Mouse (Mus musculus) heart, postnatal 14 days (tissue): ENCODE data around the gene Hcrt. TPM values are rescaled to one million over a fixed set of nuclear protein-coding genes. Genes with fewer than 3 reads are reported as not detected.

Source experiments
- DNase-seq, 2 experiments: peaks; one replicate each; pipeline ENCODE4 v3.0.0; 2021 to 2022
- intact Hi-C: fragments of 180-260 bp; cut with DNase I; formaldehyde crosslinking; loops from one replicate; pipeline ENCODE4 v1.15.1; 2025
- total RNA-seq, 2 experiments: library from RNA; stranded (reverse); gene quantifications; 2 replicates each; pipeline ENCODE4 v1.2.3; 2021

The Hcrt gene
- total RNA-seq, 2 experiments from 2014 or later: not detected

DNA sequence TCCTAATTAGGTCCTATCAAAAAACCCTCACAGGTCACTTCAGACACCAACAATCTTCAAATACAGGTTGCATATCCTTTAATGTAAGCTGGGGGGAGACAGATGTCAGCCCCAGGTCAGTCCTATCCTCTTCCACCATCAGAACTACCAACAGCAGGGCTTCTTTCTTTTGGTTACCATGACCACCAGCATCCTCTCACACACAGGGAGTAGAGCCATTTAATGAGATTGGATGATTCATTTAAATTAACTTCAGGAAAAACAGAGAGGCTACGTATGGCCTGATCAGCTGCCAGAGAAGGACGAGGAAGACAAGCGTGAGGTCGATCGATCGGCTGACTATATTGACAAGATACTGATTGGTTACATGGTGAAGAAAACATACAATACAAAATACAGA lies 47.8 kb downstream of the Hcrt start:
- intact Hi-C loops: loop anchor here (1.0 to 5.0 kb wide), 4 partner anchors 30 to 347 kb away; no protein-coding TSS in a partner anchor
- no peak for DNase-seq

DNA sequence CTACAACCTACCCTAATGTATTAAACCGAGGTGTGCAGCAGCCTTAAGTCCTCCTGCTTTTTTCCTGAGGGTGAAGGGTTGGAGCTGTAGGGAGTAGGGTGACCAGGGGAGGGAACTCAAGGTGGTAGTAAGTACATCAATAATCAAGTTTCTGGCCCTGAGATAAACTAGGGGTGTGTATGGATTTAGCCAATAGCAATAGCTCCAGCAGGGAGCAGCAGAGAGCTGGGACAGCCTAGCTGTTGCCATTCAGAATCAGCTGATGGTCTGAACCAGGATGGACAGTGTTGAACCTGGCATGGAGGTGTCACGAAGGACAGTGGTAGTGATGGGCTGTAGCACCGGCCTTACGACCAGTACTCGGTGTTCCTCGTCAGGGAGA lies 48.2 kb downstream of the Hcrt start:
- peak; percentile 86 to 92 for DNase-seq
- intact Hi-C loops: loop anchor here (1.0 to 5.0 kb wide), 4 partner anchors 30 to 348 kb away; no protein-coding TSS in a partner anchor

DNA sequence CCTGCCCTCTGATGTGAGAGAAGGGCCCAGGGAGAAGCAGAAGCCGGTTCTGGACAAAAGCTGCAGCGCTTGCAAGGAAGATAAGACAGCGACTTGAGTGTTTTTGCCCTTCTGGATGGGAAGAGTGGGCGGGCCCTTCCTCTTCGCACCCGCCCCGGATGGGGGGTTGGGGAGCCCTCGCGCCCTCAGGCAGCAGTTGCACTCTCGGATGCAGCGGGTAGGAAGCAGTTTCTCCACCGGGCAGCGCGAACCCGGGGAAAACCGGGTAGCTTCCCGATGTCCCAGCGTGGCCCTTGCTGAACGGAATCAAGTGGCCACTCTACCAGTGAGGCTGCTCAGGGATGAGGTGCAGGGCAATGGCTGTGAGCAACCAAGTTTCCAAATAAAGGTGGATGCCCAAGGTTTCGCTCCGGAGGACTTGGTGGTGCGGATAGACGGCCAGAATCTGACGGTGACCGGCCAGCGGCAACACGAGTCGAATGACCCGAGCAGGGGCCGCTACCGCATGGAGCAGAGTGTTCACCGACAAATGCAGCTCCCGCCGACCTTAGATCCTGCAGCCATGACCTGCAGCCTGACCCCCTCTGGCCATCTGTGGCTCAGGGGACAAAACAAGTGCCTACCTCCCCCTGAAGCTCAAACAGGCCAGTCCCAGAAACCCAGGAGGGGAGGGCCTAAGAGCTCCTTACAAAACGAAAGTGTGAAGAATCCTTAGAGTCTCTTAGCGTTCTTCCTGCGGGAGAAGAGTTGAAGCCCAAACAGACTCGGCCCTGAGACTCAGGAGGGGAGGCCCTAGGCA lies 48.8 kb downstream of the Hcrt start, which contains the start of gene Hspb9:
Gene Hspb9, plus strand, starts transcription at position 116 of the 799 bp plus-strand sequence.
- peak; percentile 77 to 78 for DNase-seq

DNA sequence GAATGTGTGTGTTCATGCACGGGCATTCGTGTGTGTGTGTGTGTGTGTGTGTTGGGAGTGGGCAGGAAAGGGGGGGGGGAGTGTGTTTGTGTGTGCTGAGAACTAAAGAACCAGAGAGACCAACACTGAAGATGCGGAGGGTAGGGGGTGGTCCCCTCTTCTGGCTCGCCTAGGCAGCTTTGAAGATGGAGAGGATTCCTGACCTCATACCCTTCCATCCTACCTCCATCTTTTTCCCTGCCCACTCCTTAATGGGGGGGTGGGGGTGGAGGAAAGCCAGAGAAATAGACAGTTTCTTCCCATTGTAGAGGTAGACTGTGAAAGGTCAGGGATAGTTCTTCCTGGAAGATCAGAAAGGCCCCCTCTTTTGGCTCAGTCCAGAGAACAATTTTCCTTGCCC lies 49.6 kb downstream of the Hcrt start:
- intact Hi-C loops: loop anchor here (5.0 kb wide), 2 partner anchors 244 to 349 kb away; no protein-coding TSS in a partner anchor

More for the DNA sequence above, 48.8 kb downstream of the Hcrt start, which contains the start of gene Hspb9:
- intact Hi-C loops: loop anchor here (1.0 to 5.0 kb wide), 4 partner anchors 31 to 348 kb away; no protein-coding TSS in a partner anchor

DNA sequence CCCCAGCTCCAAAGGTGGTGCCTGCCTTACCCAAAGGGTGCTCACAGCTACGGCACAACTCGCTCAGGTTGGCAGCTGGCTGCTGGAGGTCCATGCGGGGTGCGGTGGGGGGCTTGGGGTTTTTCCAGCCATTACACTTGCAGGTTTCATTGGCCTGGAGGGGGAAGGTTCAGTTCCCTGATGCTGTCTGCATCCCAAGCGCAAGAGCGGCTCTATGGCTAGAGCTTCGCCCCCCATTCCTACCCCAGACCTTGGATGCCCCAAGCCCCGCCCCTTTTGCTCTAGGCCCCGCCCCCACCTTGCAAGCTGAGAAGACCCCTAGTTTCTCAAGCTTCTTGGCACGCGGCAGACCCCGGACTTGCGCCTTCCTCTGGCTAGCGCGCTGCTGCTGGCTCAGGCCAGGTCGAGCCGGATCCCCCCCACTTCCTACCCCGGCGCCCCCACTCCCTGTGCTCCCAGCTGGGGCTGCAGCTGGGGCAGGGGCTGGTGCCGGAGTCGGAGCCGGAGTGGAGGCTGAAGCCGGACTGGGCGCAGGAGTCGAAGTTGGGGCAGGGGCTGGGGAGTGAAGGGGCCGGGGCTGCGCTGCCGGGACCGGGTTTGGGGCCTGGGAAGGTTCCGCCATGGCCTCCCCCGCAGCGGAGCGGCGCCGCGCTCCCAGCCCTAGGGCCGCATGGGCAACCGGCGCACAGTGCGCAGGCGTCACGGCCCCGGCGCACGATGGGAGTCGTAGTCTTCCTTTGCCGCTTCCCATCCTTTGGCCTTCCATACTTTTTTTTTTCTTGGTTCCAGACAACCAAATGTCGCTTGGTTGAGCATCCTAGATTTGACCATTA lies 50.7 kb downstream of the Hcrt start, which contains the start of gene Kat2a:
Gene Kat2a, minus strand, starts transcription at position 683 of the 833 bp plus-strand sequence.
- DNase-seq: peak; percentile 89 to 91
- intact Hi-C loops: loop anchor here (5.0 kb wide), 2 partner anchors 245 to 350 kb away; no protein-coding TSS in a partner anchor

More for the DNA sequence above, 49.6 kb downstream of the Hcrt start:
- no peak for DNase-seq

Other genes starting within 250 kb of the Hcrt start
- gene Acly, start 234.9 kb downstream of the Hcrt start, total RNA-seq: 10 to 100 TPM; 38.9 to 41.2 TPM
- gene Ttc25, start 217.3 kb downstream of the Hcrt start, total RNA-seq: under 1 TPM; 0.24 to 0.36 TPM
- 1 to 10 TPM; 6.2 to 7.6 TPM for gene Cnp, start 188.0 kb downstream of the Hcrt start, total RNA-seq
- gene Nkiras2, start 143.7 kb downstream of the Hcrt start, total RNA-seq: 10 to 100 TPM; 53.4 to 55.2 TPM
- 100 to 1,000 TPM; 158 TPM for gene Dnajc7, start 142.8 kb downstream of the Hcrt start, total RNA-seq
- under 1 TPM; 0.10 to 0.29 TPM for gene Zfp385c, start 70.5 kb downstream of the Hcrt start, total RNA-seq
- under 1 TPM; 0.76 to 1.00 TPM for gene Dhx58, start 58.7 kb downstream of the Hcrt start, total RNA-seq
- gene Kat2a, start 50.5 kb downstream of the Hcrt start, total RNA-seq: 10 to 100 TPM; 12.9 to 13.7 TPM
- gene Hspb9, start 49.1 kb downstream of the Hcrt start, total RNA-seq: not detected
- 10 to 100 TPM; 70.4 to 74.6 TPM for gene Rab5c, start 24.7 kb downstream of the Hcrt start, total RNA-seq
- not detected for gene Kcnh4, start 3.0 kb downstream of the Hcrt start, total RNA-seq
- gene Ghdc, start 8.0 kb upstream of the Hcrt start, total RNA-seq: 10 to 100 TPM; 12.7 to 13.3 TPM
- 10 to 100 TPM; 62.4 to 66.5 TPM for gene Stat5b, start 87.8 kb upstream of the Hcrt start, total RNA-seq
- 10 to 100 TPM; 28.1 to 28.7 TPM for gene Stat5a, start 96.4 kb upstream of the Hcrt start, total RNA-seq
- gene Stat3, start 176.6 kb upstream of the Hcrt start, total RNA-seq: 100 to 1,000 TPM; 103 to 107 TPM
- gene Cavin1, start 208.0 kb upstream of the Hcrt start, total RNA-seq: 100 to 1,000 TPM; 336 to 338 TPM
- gene Atp6v0a1, start 246.5 kb upstream of the Hcrt start, total RNA-seq: 10 to 100 TPM; 89.3 to 90.2 TPM